27 mouse cellular contexts compared by ENCODE assay signal in genomic region chr5:67011985-67012384, GRCm38 (mm10).
DNase-seq lines count a peak whose midpoint lies in the region; ATAC-seq and TF ChIP-seq lines count a peak whose summit lies in the region.
"Had no signal": no experiment of that assay in that cellular context is flagged by ENCODE, and none has a peak within 500 bp of the region (broad histone marks: within the 10 kb centered on the region; RNA-seq: fewer than 3 reads in every experiment).

No protein-coding gene starts in this region.

- H3K36me3 ChIP-seq in forebrain, embryonic 14.5 days (ENCODE audit: control insufficient read depth, insufficient read depth, low read length), result peaks cover 7% of the 10 kb centered on the region; the same call in 1 of the 2 replicates
- H3K36me3 ChIP-seq in forebrain, embryonic 10.5 days (replicated peaks), result peaks cover 13% of the 10 kb centered on the region
- H3K36me3 ChIP-seq in heart, adult 2 months (ENCODE audit: control insufficient read depth, insufficient read depth, low read length), result peaks cover 16% of the 10 kb centered on the region
- no peaks in the 10 kb centered on the region for H3K36me3 ChIP-seq in heart, embryonic 11.5 days (ENCODE audit: control insufficient read depth, insufficient read depth, low read length)
- H3K36me3 ChIP-seq in lung, postnatal 0 days (ENCODE audit: insufficient read depth, low read length), result peaks cover 5% of the 10 kb centered on the region; the same call in 1 of the 2 replicates
- H3K36me3 ChIP-seq: heart, embryonic 15.5 days; hindbrain, embryonic 15.5 days; intestine, embryonic 15.5 days had no signal

- H3K27ac ChIP-seq in forebrain, embryonic 14.5 days (ENCODE audit: low read depth, low read length), result peak overlapping the region; percentile 44; the same call in 1 of the 2 replicates
- H3K27ac ChIP-seq in forebrain, embryonic 10.5 days, result no peak overlapping the region
- peak overlapping the region; percentile 82 for H3K27ac ChIP-seq in heart, adult 2 months
- no peak overlapping the region for H3K27ac ChIP-seq in heart, embryonic 11.5 days (ENCODE audit: low read depth, low read length)
- no peak overlapping the region for H3K27ac ChIP-seq in lung, postnatal 0 days (ENCODE audit: low read length)
- H3K27ac ChIP-seq: heart, embryonic 15.5 days; intestine, embryonic 15.5 days; liver, embryonic 14.5 days; neural tube, embryonic 13.5 days; stomach, postnatal 0 days had no signal

- no peak for TF ChIP-seq CTCF in heart, adult 2 months (IDR thresholded peaks at IDR 0.05)
- TF ChIP-seq CTCF in brain, embryonic 14.5 days (IDR thresholded peaks at IDR 0.05; ENCODE audit: borderline replicate concordance, extremely low read depth, insufficient read depth, insufficient read length), result no peak
- TF ChIP-seq CTCF in lung, postnatal 0 days (IDR thresholded peaks at IDR 0.05), result no peak

- H3K4me2 ChIP-seq in forebrain, embryonic 14.5 days (ENCODE audit: low read length), result no peak overlapping the region
- no peak overlapping the region for H3K4me2 ChIP-seq in heart, embryonic 11.5 days
- no peak overlapping the region for H3K4me2 ChIP-seq in lung, postnatal 0 days (replicated peaks; ENCODE audit: low read depth, low read length)
- H3K4me2 ChIP-seq: heart, embryonic 15.5 days; hindbrain, embryonic 15.5 days; intestine, embryonic 15.5 days; lung, embryonic 14.5 days; neural tube, embryonic 13.5 days had no signal

- no peaks in the 10 kb centered on the region for H3K9me3 ChIP-seq in forebrain, embryonic 14.5 days (replicated peaks; ENCODE audit: control insufficient read depth, low read length)
- no peaks in the 10 kb centered on the region for H3K9me3 ChIP-seq in forebrain, embryonic 10.5 days
- H3K9me3 ChIP-seq in heart, embryonic 11.5 days (replicated peaks; ENCODE audit: control insufficient read depth, low read length), result no peaks in the 10 kb centered on the region
- H3K9me3 ChIP-seq in lung, postnatal 0 days (ENCODE audit: low read length), result no peaks in the 10 kb centered on the region
- H3K9me3 ChIP-seq: heart, embryonic 15.5 days; hindbrain, embryonic 15.5 days; intestine, embryonic 15.5 days; neural tube, embryonic 13.5 days had no signal

- no peak overlapping the region for H3K9ac ChIP-seq in forebrain, embryonic 14.5 days (ENCODE audit: low read length)
- no peak overlapping the region for H3K9ac ChIP-seq in heart, adult 2 months (ENCODE audit: low read depth, low read length)
- no peak overlapping the region for H3K9ac ChIP-seq in heart, embryonic 11.5 days (ENCODE audit: low read depth, low read length)
- H3K9ac ChIP-seq in lung, postnatal 0 days (replicated peaks; ENCODE audit: low read depth), result no peak overlapping the region
- H3K9ac ChIP-seq: heart, embryonic 15.5 days; hindbrain, embryonic 15.5 days; intestine, embryonic 15.5 days; liver, embryonic 14.5 days; lung, embryonic 14.5 days; neural tube, embryonic 13.5 days had no signal

- ATAC-seq in forebrain, embryonic 14.5 days, result no peak
- ATAC-seq in heart, embryonic 11.5 days (replicated peaks; ENCODE audit: insufficient number of reproducible peaks, low FRiP score, low TSS enrichment), result no peak
- no peak for ATAC-seq in lung, postnatal 0 days
- ATAC-seq: activated CD4-positive, CD25-positive, alpha-beta regulatory T cell, adult 4 months; intestine, embryonic 15.5 days had no signal

- intact Hi-C loops in heart, adult 2 months (cut with DNase I), result loop anchor here (2.0 to 5.0 kb wide), 2 partner anchors 35 to 163 kb away; no protein-coding TSS in a partner anchor

- TF ChIP-seq POLR2A in heart, adult 2 months (IDR thresholded peaks at IDR 0.05; ENCODE audit: insufficient read depth, low read depth, low read length), result no peak
- no peak for TF ChIP-seq POLR2A in brain, embryonic 14.5 days (IDR thresholded peaks at IDR 0.05; ENCODE audit: borderline replicate concordance, extremely low read depth, insufficient read depth, insufficient read length, poor library complexity, severe bottlenecking)

- no peak overlapping the region for H3K4me3 ChIP-seq in forebrain, embryonic 14.5 days (ENCODE audit: low read depth, low read length)
- H3K4me3 ChIP-seq in forebrain, embryonic 10.5 days, result no peak overlapping the region
- no peak overlapping the region for H3K4me3 ChIP-seq in heart, adult 2 months
- no peak overlapping the region for H3K4me3 ChIP-seq in heart, embryonic 11.5 days (ENCODE audit: low read depth, low read length)
- no peak overlapping the region for H3K4me3 ChIP-seq in lung, postnatal 0 days (ENCODE audit: low read depth, low read length)
- H3K4me3 ChIP-seq: heart, embryonic 15.5 days; hindbrain, embryonic 15.5 days; intestine, embryonic 15.5 days; megakaryocyte, embryonic 14.5 days; neural tube, embryonic 13.5 days had no signal

- no peaks in the 10 kb centered on the region for H3K79me2 ChIP-seq in heart, adult 2 months (replicated peaks; ENCODE audit: control insufficient read depth, insufficient read depth, low read length)

- no peaks in the 10 kb centered on the region for H3K27me3 ChIP-seq in forebrain, embryonic 14.5 days (replicated peaks; ENCODE audit: control insufficient read depth, insufficient read depth, low read length)
- H3K27me3 ChIP-seq in forebrain, embryonic 10.5 days (ENCODE audit: poor library complexity, severe bottlenecking), result no peaks in the 10 kb centered on the region
- no peaks in the 10 kb centered on the region for H3K27me3 ChIP-seq in heart, adult 2 months (ENCODE audit: control insufficient read depth, insufficient read depth, low read length)
- H3K27me3 ChIP-seq in heart, embryonic 11.5 days (ENCODE audit: control insufficient read depth, insufficient read depth, low read length), result peaks cover 13% of the 10 kb centered on the region
- H3K27me3 ChIP-seq in lung, postnatal 0 days (replicated peaks; ENCODE audit: insufficient read depth, low read length), result no peaks in the 10 kb centered on the region
- H3K27me3 ChIP-seq: hindbrain, embryonic 15.5 days; intestine, embryonic 15.5 days; megakaryocyte, embryonic 14.5 days; neural tube, embryonic 13.5 days had no signal

- H3K4me1 ChIP-seq in forebrain, embryonic 14.5 days (ENCODE audit: control insufficient read depth, insufficient read depth, low read length), result no peaks in the 10 kb centered on the region; the same call in 1 of the 2 replicates
- H3K4me1 ChIP-seq in forebrain, embryonic 10.5 days, result no peaks in the 10 kb centered on the region
- peaks cover 4% of the 10 kb centered on the region for H3K4me1 ChIP-seq in heart, adult 2 months (ENCODE audit: control insufficient read depth, insufficient read depth, low read length)
- no peaks in the 10 kb centered on the region for H3K4me1 ChIP-seq in heart, embryonic 11.5 days (ENCODE audit: control insufficient read depth, insufficient read depth, low read length)
- H3K4me1 ChIP-seq in lung, postnatal 0 days (ENCODE audit: insufficient read depth, low read depth, low read length), result no peaks in the 10 kb centered on the region
- H3K4me1 ChIP-seq: intestine, embryonic 15.5 days; megakaryocyte, embryonic 14.5 days; neural tube, embryonic 13.5 days had no signal

- no peak for TF ChIP-seq EP300 in heart, adult 2 months (IDR thresholded peaks at IDR 0.05; ENCODE audit: insufficient read depth, low read depth, low read length)
- TF ChIP-seq EP300 in lung, postnatal 0 days (IDR thresholded peaks at IDR 0.05), result no peak

- WGBS in forebrain, embryonic 14.5 days, result 55% methylated on average over 4 of the region's 4 CpGs
- WGBS in forebrain, embryonic 10.5 days, result 87% methylated on average over 4 of the region's 4 CpGs
- WGBS in heart, adult 2 months, result 43% methylated on average over 4 of the region's 4 CpGs
- WGBS in heart, embryonic 11.5 days (ENCODE audit: insufficient replicate concordance), result 74% methylated on average over 4 of the region's 4 CpGs
- 80% methylated on average over 4 of the region's 4 CpGs for WGBS in lung, postnatal 0 days

- no peak for DNase-seq in forebrain, embryonic 14.5 days (ENCODE audit: low spot score)
- no peak for DNase-seq in forebrain, embryonic 10.5 days (ENCODE audit: extremely low spot score, low spot score)
- no peak for DNase-seq in heart, adult 2 months
- peak; percentile 27 for DNase-seq in Muller cell, postnatal 12 days (ENCODE audit: inconsistent ontology term)
- DNase-seq in brain, embryonic 14.5 days (ENCODE audit: low read depth), result peak; percentile 51
- DNase-seq in lung, postnatal 0 days (ENCODE audit: low spot score), result no peak
- DNase-seq: adrenal gland, adult 8-10 months; embryo, embryonic 11 days; gastrocnemius, postnatal 25 days; heart, postnatal 36 days; kidney, adult 8-10 months; kidney, postnatal 10 days; lung, embryonic 14.5 days; lung, postnatal 36 days; midbrain, embryonic 14.5 days; right cerebral cortex, adult 18-20 months; thymus, adult 2 months; thymus, postnatal 4 days had no signal

Comparison
In these comparisons a context has a peak if more than half of its experiments do, and no peak if none do; other contexts are left out.
1. H3K27ac ChIP-seq: peak in forebrain, embryonic 14.5 days (single experiment) and heart, adult 2 months (single experiment); none in forebrain, embryonic 10.5 days (single experiment), heart, embryonic 11.5 days (single experiment) and lung, postnatal 0 days (single experiment).
2. DNase-seq: peak in Muller cell, postnatal 12 days (single experiment) and brain, embryonic 14.5 days (single experiment); none in forebrain, embryonic 14.5 days (single experiment), forebrain, embryonic 10.5 days (single experiment), heart, adult 2 months (0 of 2) and lung, postnatal 0 days (single experiment).